Mouse (Mus musculus) thymus, adult 18-20 months (tissue): ENCODE results near the gene Defb28.

ENCODE experiments used
- DNase-seq, 2 experiments: peaks; one replicate each; pipeline ENCODE4 v3.0.0; 2022; ENCODE audit warnings: mixed read lengths in 2 of 2

The Defb28 gene

DNA sequence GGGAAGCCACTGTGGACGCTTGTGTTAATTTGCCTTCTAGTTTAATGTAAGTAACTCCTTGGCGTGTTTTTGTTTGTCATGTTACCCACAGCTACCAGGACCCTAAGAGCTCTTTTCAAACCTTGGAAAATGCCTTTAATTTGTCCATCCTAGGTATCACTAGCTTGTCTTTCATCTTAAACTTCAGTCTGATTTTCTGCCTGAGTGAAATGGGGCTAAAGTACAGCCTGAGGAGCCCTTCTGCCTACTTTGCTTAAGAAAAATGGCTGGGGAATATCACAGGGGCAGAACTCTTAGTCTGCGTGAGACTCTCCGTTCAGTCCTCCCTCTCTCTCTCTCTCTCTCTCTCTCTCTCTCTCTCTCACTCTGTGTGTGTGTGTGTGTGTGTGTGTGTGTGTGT, 51.8 kb downstream of the Defb28 start:
- DNase-seq: no peak

DNA sequence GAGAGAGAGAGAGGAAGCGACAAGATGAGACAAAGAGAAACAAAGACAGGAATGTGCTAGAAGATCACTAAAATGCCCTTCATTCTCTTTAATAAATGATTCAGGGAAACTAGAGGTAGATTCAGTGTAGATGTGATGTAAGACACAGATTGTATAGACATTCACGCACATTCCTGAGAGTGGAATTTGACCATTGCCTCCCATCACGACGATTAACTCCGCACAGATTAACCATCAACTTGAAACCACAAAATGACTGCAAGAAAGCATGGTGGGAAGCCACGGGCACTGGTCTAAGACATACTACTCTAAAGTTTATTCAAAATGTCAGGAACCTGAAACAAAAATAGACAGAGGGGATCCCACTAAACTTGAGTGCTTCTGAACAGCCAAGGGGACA, 52.3 kb downstream of the Defb28 start:
- no peak for DNase-seq
